Mouse (Mus musculus): ENCODE results near the gene Susd4.

Gene Susd4

DNA sequence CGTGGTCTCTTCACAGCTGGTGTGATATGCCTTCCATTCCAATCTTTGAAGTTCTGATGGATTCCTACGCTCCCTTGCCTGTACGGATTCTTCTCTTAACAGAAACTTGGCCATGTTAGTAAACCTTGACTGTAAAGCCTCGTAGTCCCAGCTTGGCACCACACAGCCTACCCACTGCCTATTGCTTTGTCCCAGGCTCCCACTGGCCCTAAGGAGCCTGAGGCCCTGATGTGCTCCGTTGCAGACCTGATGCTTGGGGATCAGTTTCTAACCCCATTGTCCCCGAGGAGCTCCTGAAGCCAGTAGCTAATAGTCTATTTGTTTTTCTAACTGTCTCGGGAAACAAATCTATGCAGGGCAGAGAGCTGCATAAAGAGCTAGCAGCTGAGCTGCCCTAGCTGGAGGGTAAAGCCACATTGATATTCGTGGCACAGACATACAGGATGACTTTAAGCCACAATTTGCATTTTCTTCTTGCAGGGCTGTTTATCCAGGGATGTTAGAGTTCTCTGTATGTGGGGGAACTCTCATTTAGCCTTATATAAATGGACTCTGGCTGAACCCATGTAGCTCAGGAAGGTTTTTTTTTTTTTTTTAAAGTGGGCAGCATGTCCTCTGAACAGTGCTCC, 155.2 kb downstream of the Susd4 start:
- DNase-seq: no peak

- no peak for DNase-seq
Measured at GRCm38 (mm10) chr1:182922824-182923223, 159.2 kb downstream of the Susd4 start.

- no peak for DNase-seq
Measured at GRCm38 (mm10) chr1:182926465-182926864, 162.8 kb downstream of the Susd4 start.

- no peak for DNase-seq
Measured at GRCm38 (mm10) chr1:182927878-182928851, 164.5 kb downstream of the Susd4 start.

- no peak for DNase-seq
Measured at GRCm38 (mm10) chr1:182935469-182935868, 171.8 kb downstream of the Susd4 start.

GRCm38 (mm10) chr1:182937486-182938120, 173.9 kb downstream of the Susd4 start:
- DNase-seq: no peak

GRCm38 (mm10) chr1:182941921-182942320, 178.3 kb downstream of the Susd4 start:
- no peak for DNase-seq

DNA sequence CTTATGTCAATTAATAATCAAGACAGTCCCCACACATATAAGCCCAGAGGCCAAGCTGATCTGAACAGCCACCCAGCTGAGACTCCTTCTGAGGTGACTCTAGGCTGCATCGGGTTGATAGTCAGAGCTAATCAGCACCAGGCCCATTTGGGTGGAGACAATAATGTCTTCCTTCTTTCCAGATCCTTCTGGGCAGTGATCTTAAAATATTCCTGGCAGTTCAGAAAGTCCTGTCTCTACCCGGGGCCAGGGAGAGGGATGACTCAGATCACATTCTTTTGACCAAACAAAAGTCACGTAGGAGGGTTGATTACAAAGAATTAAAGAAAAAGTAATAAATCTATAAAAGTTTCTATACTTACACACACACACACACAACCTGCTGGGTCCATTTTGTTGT, 180.3 kb downstream of the Susd4 start:
- DNase-seq: no peak

DNA sequence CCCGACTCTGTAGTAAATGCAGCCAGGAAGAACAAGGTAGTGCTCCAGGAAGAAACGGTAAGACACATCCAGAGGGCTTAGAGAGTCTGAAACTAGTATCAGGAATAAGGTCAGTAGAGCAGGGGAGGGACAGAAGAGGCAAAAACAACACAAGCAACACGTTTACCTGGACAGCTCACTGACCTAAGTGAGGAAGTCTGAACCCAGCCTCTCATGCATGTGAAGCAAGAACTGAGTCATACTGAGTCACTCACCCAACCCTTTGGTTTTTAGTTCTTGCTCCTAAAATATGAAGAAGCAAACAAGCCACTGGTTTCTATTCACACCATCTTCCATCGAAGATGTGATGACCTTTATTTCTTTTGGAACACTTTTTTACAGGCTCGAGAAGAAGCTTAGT, 181.0 kb downstream of the Susd4 start:
- no peak for DNase-seq

- no peak for DNase-seq
Measured at GRCm38 (mm10) chr1:182945561-182945960, 181.9 kb downstream of the Susd4 start.

All from cerebellum, postnatal 10 days (tissue).